Mouse (Mus musculus): ENCODE measurements around the gene Ocel1.

Gene Ocel1

DNA sequence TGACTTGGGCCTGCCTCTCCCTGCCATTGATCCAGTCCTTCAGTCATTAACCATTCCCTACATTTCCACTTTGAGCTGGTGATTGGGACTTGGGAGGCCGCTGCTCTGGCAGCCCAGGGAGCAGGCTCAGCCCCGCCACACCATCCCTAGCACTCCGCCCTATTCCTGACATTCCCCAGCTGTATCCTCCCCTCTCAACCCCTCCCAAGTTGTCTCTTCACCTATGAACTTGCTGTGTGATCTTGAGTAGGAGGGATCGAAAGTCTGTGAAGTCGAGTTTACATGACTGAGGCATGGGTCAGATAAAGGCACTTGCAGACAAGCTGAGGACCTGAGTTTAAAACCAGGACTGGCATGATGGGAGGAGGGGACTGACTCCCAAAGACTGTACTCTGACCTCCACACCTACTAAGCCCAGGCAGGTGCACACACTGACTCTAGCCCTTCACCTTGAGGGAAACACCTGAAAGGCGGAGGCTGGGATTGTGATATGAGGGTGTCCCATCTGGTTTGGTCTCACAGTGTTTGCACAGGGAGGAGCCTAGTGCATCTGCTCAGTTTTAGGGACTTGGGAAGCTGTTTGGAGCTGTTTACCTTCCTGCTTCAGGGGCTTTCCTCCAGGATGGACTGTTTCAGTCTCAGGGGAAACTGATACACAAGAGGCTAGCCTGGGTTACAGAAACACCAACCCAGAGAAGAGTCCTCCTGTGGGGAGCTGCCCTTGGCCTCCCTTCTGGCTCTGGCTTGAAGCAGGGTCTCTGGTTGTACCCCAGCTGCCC, 32.2 kb downstream of the Ocel1 start:
- in situ Hi-C loops (cut with MboI), result no loop called here

DNA sequence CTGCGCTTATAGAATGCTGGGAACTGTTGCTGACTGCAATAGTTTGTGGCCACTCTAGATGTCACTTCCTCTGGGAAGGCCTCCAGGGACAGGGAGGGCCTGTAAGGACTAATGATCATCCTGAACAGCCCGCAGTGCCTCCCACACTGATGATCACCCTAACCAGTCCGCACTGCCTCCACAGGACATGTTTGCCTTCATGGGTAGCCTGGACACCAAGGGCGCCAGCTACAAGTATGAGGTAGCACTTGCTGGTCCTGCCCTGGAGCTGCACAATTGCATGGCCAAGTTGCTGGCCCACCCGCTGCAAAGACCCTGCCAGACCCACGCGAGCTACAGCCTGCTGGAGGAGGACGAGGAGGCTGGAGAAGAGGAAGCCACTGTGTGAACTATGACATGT, 32.9 kb downstream of the Ocel1 start:
- in situ Hi-C loops (cut with MboI), result no loop called here

DNA sequence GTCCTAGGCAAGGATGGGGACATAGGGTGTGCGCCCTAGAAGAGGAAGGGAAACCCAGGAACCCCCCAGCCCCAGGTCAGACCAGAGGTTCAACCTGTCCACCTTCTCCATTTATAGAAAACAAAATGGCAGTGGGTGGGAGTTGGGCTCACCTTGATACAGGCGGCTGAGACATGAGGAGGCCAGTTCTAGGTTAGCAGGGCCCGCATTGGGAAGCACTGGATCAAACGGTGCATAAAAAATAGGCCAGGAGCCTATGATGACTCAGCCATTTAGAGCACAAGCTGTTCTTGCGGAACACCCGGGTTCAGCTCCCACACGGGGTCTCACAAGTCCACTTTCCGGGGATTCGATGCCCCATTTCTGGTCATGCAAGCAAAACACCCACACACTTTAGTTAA, 33.9 kb downstream of the Ocel1 start:
- in situ Hi-C loops (cut with MboI), result no loop called here

DNA sequence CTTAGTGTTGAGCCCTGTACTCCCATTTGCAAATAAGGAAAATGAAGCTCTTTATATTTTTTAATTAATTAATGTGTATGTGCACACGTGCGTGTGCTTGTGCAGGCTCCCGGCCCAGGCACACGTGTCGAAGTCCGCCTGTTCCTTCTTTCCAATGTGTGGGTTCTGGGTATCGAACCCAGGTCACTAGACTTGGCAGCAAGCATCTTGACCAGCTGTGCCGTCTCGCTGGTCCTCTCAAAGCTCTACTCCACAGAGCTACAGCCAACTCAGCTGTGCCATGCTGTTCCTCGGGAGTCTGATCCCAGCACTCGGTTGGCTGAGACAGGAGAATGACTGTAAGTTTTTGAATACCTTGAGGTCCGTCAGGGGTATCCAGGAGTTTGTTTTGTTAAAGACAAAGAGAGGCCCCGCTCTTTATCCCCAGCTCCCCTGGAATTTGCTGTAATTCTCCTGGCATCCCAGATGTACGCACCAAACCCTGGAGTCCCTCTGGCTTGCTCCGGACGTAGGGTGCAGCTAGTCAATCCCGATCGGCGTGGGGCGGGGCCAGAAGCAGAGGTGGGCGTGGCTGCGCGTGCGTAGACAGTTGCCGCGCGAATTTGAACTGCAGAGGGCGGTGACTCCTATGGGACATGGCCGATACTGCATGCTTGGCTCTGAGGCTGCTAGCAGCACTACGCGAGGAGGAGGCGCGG, 34.5 kb downstream of the Ocel1 start, which contains the start of gene Ankle1:
Ankle1 (plus strand) TSS at position 610 of the 698 bp plus-strand sequence.
- in situ Hi-C loops (cut with MboI), result no loop called here

DNA sequence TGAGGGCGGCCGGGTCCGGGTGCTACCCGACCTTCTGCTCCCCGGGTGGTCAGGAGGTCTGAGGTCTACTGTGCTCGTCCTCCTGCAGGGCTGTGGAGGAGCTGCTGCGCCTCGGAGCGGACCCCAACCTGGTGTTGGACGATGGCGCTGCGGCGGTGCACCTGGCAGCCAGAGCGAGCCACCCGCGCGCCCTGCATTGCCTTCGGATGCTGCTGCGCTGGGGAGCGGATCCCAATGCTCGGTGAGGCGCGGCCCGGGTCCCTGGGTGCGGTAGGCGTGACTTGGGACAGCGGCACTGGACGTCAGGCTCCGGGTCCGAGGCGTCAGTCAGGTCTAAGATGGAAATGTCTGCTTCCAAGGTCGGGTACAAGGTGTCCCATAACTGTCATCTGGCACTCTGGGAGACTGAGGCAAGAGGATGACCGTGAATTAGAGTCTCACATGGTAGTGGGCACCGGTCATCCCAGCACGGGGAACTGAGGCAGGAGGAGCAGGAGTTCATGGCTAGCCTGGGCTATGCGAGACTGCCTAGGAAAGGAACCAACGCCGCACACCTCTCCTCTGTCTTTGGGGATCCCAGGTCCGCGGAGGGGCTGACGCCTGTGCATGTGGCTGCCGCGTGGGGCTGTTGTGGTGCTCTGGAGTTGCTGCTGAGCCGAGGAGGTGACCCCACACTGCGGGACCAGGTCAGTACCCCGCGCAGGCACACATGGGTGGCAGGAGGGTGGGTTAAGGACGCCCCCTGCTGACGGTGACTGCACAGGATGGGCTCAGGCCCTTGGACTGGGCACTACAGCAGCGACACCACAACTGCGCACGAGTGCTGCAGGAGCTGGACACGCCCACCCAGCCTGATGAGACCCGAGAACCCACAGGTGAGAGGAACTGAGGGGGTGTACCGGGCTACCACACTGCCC, 35.3 kb downstream of the Ocel1 start:
- in situ Hi-C loops (cut with MboI), result no loop called here

DNA sequence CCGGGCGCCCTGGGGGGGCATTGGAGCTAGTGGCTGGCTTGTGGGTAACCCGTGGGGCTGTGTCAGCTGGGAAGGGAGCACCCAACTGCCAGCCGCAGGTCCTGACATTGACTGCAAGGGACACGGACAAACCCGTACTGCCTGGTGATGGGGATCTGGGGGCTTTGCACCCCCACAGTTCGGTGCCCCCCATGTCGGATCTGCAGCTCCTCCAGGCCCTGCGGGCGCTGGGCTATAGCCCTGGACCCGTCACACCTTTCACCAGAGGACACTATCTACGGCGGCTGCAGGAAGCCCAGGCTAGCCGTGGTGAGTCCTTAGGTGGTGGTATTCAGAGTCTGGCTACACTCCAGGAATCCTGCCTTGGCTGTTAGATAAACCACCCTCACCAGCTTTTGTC, 36.3 kb downstream of the Ocel1 start:
- in situ Hi-C loops (cut with MboI), result no loop called here

DNA sequence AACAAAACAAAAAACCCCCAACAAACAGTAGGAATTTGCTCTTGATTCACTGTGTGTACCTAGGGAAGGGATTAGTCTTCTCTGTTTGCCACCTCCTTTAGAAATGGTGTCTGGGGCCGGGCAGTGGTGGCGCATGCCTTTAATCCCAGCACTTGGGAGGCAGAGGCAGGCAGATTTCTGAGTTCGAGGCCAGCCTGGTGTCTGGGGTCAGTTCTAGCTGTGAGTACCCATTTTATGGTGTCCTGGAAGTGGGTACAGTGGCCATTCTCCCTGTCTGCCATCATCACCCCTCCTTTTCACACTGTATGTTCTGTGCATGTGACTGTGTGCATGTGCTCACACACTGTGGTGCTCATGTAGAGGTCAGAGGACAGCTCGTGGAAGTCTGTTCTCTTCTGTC, 37.1 kb downstream of the Ocel1 start:
- in situ Hi-C loops (cut with MboI), result no loop called here

DNA sequence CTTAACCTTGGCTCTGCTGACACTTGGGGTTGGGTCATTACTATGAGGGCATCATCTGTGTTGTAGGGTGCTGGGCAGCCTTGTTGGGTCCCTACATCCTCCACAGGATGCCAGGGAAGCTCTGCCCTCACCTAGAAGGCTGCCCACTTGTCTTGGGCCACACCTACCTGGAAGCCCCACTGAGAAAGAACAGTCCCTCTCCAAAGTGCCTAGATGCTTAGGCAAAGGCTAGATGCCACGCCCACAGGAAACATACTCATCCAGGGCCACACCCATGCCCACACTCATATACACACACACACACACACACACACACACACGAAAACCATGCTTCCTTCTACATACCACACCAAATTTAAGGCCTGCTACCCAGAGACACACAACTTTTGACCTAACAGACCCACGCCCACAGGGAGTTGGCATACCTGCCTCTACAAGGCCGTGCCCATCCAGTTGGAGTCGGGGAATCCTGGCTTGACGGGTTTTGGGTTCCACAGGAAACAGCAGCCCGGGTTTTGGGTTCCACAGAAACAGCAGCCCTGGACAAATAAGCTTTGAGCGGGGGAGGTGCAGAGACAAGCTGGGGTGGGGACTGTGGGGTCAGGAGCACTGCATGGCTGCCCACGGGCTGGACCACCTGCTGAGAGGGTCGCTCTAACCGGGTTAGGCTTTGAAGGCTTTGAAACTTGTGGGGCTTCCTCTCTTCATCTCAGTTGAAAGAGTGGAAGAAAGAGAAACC, 40.6 kb downstream of the Ocel1 start:
- in situ Hi-C loops (cut with MboI), result no loop called here

DNA sequence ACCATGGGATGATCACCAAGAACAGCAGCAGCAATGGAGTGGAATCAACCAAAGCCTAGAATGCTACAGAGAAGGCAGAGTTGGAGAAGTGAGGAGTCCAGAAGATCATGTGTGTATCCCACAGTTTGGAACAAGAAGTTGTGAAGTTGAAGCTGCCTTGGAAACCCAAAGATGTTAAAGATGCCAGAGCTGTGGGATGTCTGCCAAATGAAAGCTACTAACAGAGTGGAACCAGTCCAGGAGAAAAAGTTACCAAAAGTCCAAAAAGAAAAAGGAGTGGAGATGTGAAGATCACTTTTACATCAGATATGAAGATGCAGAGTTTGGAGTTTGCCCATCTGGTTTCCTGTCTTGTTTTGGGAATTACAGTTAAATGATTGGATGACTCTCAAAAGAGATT, 51.0 kb downstream of the Ocel1 start:
- in situ Hi-C loops (cut with MboI), result no loop called here
